30 mouse cellular contexts compared by ENCODE assay signal in genomic region chr11:105920836-105921235, GRCm38 (mm10). TPM values are rescaled to one million over a fixed set of nuclear protein-coding genes. Genes with fewer than 3 reads are reported as not detected.
DNase-seq lines count a peak whose midpoint lies in the region; ATAC-seq and TF ChIP-seq lines count a peak whose summit lies in the region.
"Had no signal": no experiment of that assay in that cellular context is flagged by ENCODE, and none has a peak within 500 bp of the region (broad histone marks: within the 10 kb centered on the region; RNA-seq: fewer than 3 reads in every experiment).

No protein-coding gene starts in this region.

- no peaks in the 10 kb centered on the region for H3K4me1 ChIP-seq in kidney, embryonic 14.5 days (ENCODE audit: control insufficient read depth, insufficient read depth, low read length)
- peaks cover 0 to 26% of the 10 kb centered on the region in 2 experiments; a peak in 3 of 4 replicates for H3K4me1 ChIP-seq in MEL (ENCODE audit: control insufficient read depth in 1 of 2, insufficient read depth in 2 of 2, low read length in 2 of 2)
- peaks cover 31% of the 10 kb centered on the region for H3K4me1 ChIP-seq in liver, embryonic 15.5 days (replicated peaks)
- H3K4me1 ChIP-seq: embryonic facial prominence, embryonic 12.5 days; embryonic facial prominence, embryonic 15.5 days; forebrain, embryonic 10.5 days; forebrain, embryonic 13.5 days; heart, embryonic 15.5 days had no signal

- peak overlapping the region; percentile 14; the same call in 1 of the 2 replicates for H3K9ac ChIP-seq in kidney, embryonic 14.5 days (ENCODE audit: low read depth, low read length)
- no peak overlapping the region for H3K9ac ChIP-seq in MEL (ENCODE audit: control insufficient read depth, low read depth, low read length, poor library complexity, severe bottlenecking)
- H3K9ac ChIP-seq in liver, embryonic 15.5 days, result no peak overlapping the region
- H3K9ac ChIP-seq: embryonic facial prominence, embryonic 12.5 days; embryonic facial prominence, embryonic 15.5 days; forebrain, embryonic 13.5 days; heart, embryonic 12.5 days; heart, embryonic 15.5 days; hindbrain, embryonic 14.5 days had no signal

- TF ChIP-seq EP300 in MEL (IDR thresholded peaks at IDR 0.05; ENCODE audit: low read depth in 1 of 2, low read length in 2 of 2), result no peak

- DNase-seq in kidney, postnatal 25 days, result no peak
- DNase-seq in MEL (ENCODE audit: low read depth, low spot score), result peak; percentile 25
- no peak for DNase-seq in frontal cortex, postnatal 14 days (ENCODE audit: low spot score in 2 of 2)
- DNase-seq in thymus, postnatal 10 days (ENCODE audit: low spot score in 2 of 2), result no peak
- DNase-seq: adrenal gland, adult 2 months; adrenal gland, postnatal 14 days; B cell, adult 2 months; cerebellum, adult 11 months; cerebellum, adult 8-10 months; gastrocnemius, adult 2 months; gastrocnemius, postnatal 14 days; heart, adult 18-20 months; heart, postnatal 10 days; heart, postnatal 36 days had no signal

- no peak overlapping the region for H3K27ac ChIP-seq in kidney, embryonic 14.5 days (ENCODE audit: low read depth, low read length)
- H3K27ac ChIP-seq in MEL (ENCODE audit: control insufficient read depth, low read depth, low read length), result no peak overlapping the region
- H3K27ac ChIP-seq in liver, embryonic 15.5 days (replicated peaks), result no peak overlapping the region
- H3K27ac ChIP-seq: embryonic facial prominence, embryonic 12.5 days; embryonic facial prominence, embryonic 15.5 days; forebrain, embryonic 10.5 days; forebrain, embryonic 13.5 days; gastrocnemius, adult 2 months; heart, embryonic 15.5 days; hindbrain, embryonic 14.5 days; hindbrain, postnatal 0 days had no signal

- no peak for ATAC-seq in kidney, embryonic 14.5 days (ENCODE audit: low FRiP score, low TSS enrichment)
- ATAC-seq in erythroid progenitor cell, adult 5-6 weeks (replicated peaks; ENCODE audit: low FRiP score, poor library complexity, severe bottlenecking), result 0 out of 2 replicates have a peak, but pooled peaks have one; percentile 43
- peak; percentile 72 for ATAC-seq in liver, embryonic 15.5 days (ENCODE audit: insufficient read depth)
- ATAC-seq: forebrain, embryonic 13.5 days; forebrain, embryonic 16.5 days; hindbrain, postnatal 0 days; inflammation-experienced regulatory T-cells, adult 6 months had no signal

- no peak for TF ChIP-seq POLR2A in MEL (IDR thresholded peaks at IDR 0.05; ENCODE audit: control insufficient read depth in 1 of 2, insufficient read depth in 1 of 2, low read depth in 1 of 2, low read length in 2 of 2, poor library complexity in 1 of 2)

- no peak for TF ChIP-seq RAD21 in MEL (IDR thresholded peaks at IDR 0.05; ENCODE audit: low read depth, low read length)

- no peak for TF ChIP-seq CTCF in MEL (IDR thresholded peaks at IDR 0.05 in 2 of 3, conservative IDR thresholded peaks at IDR 0.05 in 1 of 3; ENCODE audit: control insufficient read depth in 1 of 3, insufficient read depth in 1 of 3, low read depth in 2 of 3, low read length in 3 of 3, poor library complexity in 1 of 3, severe bottlenecking in 1 of 3)

- 91% methylated on average over 2 of the region's 2 CpGs for whole genome bisulfite sequencing in kidney, embryonic 14.5 days
- WGBS in liver, embryonic 15.5 days (ENCODE audit: insufficient replicate concordance), result 73% methylated on average over 2 of the region's 2 CpGs

- no peaks in the 10 kb centered on the region for H3K27me3 ChIP-seq in kidney, embryonic 14.5 days (ENCODE audit: control insufficient read depth, insufficient read depth, low read length)
- H3K27me3 ChIP-seq in MEL (ENCODE audit: control insufficient read depth in 1 of 2, insufficient read depth in 2 of 2, low read length in 2 of 2), result peaks cover 3 to 10% of the 10 kb centered on the region in 2 experiments
- H3K27me3 ChIP-seq in liver, embryonic 15.5 days, result no peaks in the 10 kb centered on the region
- H3K27me3 ChIP-seq: CH12.LX; embryonic facial prominence, embryonic 12.5 days; embryonic facial prominence, embryonic 15.5 days; forebrain, embryonic 13.5 days; heart, embryonic 12.5 days; heart, embryonic 15.5 days had no signal

- H3K9me3 ChIP-seq in kidney, embryonic 14.5 days (ENCODE audit: control insufficient read depth, low read length), result no peaks in the 10 kb centered on the region
- no peaks in the 10 kb centered on the region for H3K9me3 ChIP-seq in MEL (replicated peaks; ENCODE audit: insufficient read depth, low read length)
- no peaks in the 10 kb centered on the region for H3K9me3 ChIP-seq in liver, embryonic 15.5 days (replicated peaks)
- H3K9me3 ChIP-seq: embryonic facial prominence, embryonic 12.5 days; embryonic facial prominence, embryonic 15.5 days; forebrain, embryonic 10.5 days; forebrain, embryonic 13.5 days; G1E; heart, embryonic 12.5 days; heart, embryonic 15.5 days had no signal

- no peak overlapping the region for H3K4me3 ChIP-seq in kidney, embryonic 14.5 days (ENCODE audit: low read length)
- no peak overlapping the region for H3K4me3 ChIP-seq in MEL (ENCODE audit: control insufficient read depth in 1 of 2, insufficient read depth in 1 of 2, low read depth in 2 of 2, low read length in 2 of 2)
- H3K4me3 ChIP-seq in liver, embryonic 15.5 days (replicated peaks), result no peak overlapping the region
- H3K4me3 ChIP-seq: embryonic facial prominence, embryonic 12.5 days; embryonic facial prominence, embryonic 15.5 days; erythroblast, embryonic 14.5 days; forebrain, embryonic 10.5 days; forebrain, embryonic 13.5 days; gastrocnemius, adult 2 months; heart, embryonic 12.5 days; heart, embryonic 15.5 days had no signal

- H3K4me2 ChIP-seq in kidney, embryonic 14.5 days (replicated peaks; ENCODE audit: low read depth, low read length), result no peak overlapping the region
- peak overlapping the region; percentile 32; the same call in 1 of the 2 replicates for H3K4me2 ChIP-seq in liver, embryonic 15.5 days
- H3K4me2 ChIP-seq: embryonic facial prominence, embryonic 12.5 days; embryonic facial prominence, embryonic 15.5 days; forebrain, embryonic 13.5 days; heart, embryonic 12.5 days; heart, embryonic 15.5 days; hindbrain, embryonic 14.5 days had no signal

- H3K79me2 ChIP-seq in MEL (ENCODE audit: control insufficient read depth, insufficient read depth, low read length, poor library complexity), result no peaks in the 10 kb centered on the region

- peaks cover 4% of the 10 kb centered on the region; the same call in 1 of the 2 replicates for H3K36me3 ChIP-seq in kidney, embryonic 14.5 days (ENCODE audit: control insufficient read depth, insufficient read depth, low read length)
- H3K36me3 ChIP-seq in MEL (ENCODE audit: control insufficient read depth in 1 of 2, insufficient read depth in 2 of 2, low read length in 2 of 2), result peaks cover 0 to 6% of the 10 kb centered on the region in 2 experiments; a peak in 2 of 4 replicates
- no peaks in the 10 kb centered on the region; the same call in 1 of the 2 replicates for H3K36me3 ChIP-seq in liver, embryonic 15.5 days (replicated peaks)
- H3K36me3 ChIP-seq: G1E had no signal

TF ChIP-seq in MEL, 35 proteins besides CTCF, POLR2A, EP300 and RAD21:
- no peak for TF ChIP-seq CHD1 (IDR thresholded peaks at IDR 0.05; ENCODE audit: low read depth, low read length)
- TF ChIP-seq USF1 (IDR thresholded peaks at IDR 0.05; ENCODE audit: low read depth, low read length), result peak; percentile 36; the same call in 1 of the 2 replicates

RNA-seq across cellular contexts. Expression of gene Cyb561, which starts 32.3 kb away (rescaled TPM):
- 16.9 and 25.2 TPM in 2 replicates for polyA plus RNA-seq in kidney, embryonic 14.5 days (2014; fragmentation: Nextera tagmentation; extraction: Ambion mirVana)
- total RNA-seq in MEL (2012; rRNA removed), result 24.8 and 32.8 TPM in 2 replicates
- 10 to 100 TPM in 1 of 2 experiments, not detected in 1; 43.9 TPM for polyA plus RNA-seq in MEL (2012; ENCODE audit: insufficient read depth in 1 of 2, insufficient read length in 2 of 2, low read depth in 1 of 2, low replicate concordance in 2 of 2, missing spikeins in 1 of 2)
- total RNA-seq in erythroid progenitor cell, adult 5-6 weeks (2015; ENCODE audit: low replicate concordance), result 3.4 TPM in 1 of 2 replicates, not detected in the other
- 1.5 TPM in 1 of 2 replicates, not detected in the other for total RNA-seq in erythroid progenitor cell, adult 5-6 weeks (2017; ENCODE audit: low replicate concordance)
- polyA plus RNA-seq in liver, embryonic 15.5 days (2015; fragmentation: Nextera tagmentation; extraction: Ambion mirVana), result 1.5 and 1.6 TPM in 2 replicates
- polyA plus RNA-seq: G1E had no signal

RNA-seq across cellular contexts. Expression of gene Ace, which starts 46.9 kb away (rescaled TPM):
- polyA plus RNA-seq in kidney, embryonic 14.5 days (2014; fragmentation: Nextera tagmentation; extraction: Ambion mirVana), result 1.4 and 4.8 TPM in 2 replicates
- total RNA-seq in MEL (2012; rRNA removed), result not detected in 2 replicates
- not detected for polyA plus RNA-seq in MEL (2012; ENCODE audit: insufficient read depth in 1 of 2, insufficient read length in 2 of 2, low read depth in 1 of 2, low replicate concordance in 2 of 2, missing spikeins in 1 of 2)
- total RNA-seq in erythroid progenitor cell, adult 5-6 weeks (2015; ENCODE audit: low replicate concordance), result 1.8 and 2.1 TPM in 2 replicates
- 1.1 and 1.2 TPM in 2 replicates for total RNA-seq in erythroid progenitor cell, adult 5-6 weeks (2017; ENCODE audit: low replicate concordance)
- polyA plus RNA-seq in liver, embryonic 15.5 days (2015; fragmentation: Nextera tagmentation; extraction: Ambion mirVana), result 0.05 and 0.10 TPM in 2 replicates
- total RNA-seq: G1E had no signal
- polyA plus RNA-seq: erythroblast, embryonic 14.5 days; G1E; inflammation-experienced regulatory T-cells, adult 6 months had no signal
